Mouse (Mus musculus): ENCODE results near the gene Hook2. TPM values are rescaled to one million over a fixed set of nuclear protein-coding genes. Genes with fewer than 3 reads are reported as not detected.

Hook2 gene
- total RNA-seq (2021) = 1 to 10 TPM; 2.7 TPM
- long read RNA-seq, experiment 1, partial matches to known transcripts = 0 of 3 reads
- long read RNA-seq, experiment 1, other reads (novel, unspliced or antisense) = 2 of 3 reads
- long read RNA-seq, experiment 2, partial matches to known transcripts = 0 of 2 reads
- long read RNA-seq, experiment 2, other reads (novel, unspliced or antisense) = 1 of 2 reads

DNA sequence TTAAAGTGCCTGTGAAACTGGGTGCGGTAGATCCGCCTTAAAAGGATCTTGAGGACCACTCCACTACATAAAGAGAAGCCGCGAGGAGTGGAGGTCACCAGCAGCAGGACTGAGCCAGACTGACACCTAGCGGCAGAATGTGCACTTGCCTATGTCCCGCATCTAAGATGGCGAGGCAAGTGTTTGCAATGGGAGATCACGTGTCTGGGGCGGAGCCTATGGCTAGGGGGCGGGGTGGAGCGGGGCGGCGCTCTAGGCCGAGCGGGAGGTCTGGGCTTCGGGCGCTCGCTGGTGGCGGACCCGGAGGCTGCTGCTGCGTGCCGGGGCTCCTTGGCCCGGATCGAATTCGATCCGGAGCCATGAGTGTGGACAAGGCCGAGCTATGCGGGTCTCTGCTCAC, at the start of gene Hook2:
Gene Hook2 (plus strand): TSS at position 255 of the 400 bp plus-strand sequence.
- DNase-seq = peak; percentile 98 to 99

DNA sequence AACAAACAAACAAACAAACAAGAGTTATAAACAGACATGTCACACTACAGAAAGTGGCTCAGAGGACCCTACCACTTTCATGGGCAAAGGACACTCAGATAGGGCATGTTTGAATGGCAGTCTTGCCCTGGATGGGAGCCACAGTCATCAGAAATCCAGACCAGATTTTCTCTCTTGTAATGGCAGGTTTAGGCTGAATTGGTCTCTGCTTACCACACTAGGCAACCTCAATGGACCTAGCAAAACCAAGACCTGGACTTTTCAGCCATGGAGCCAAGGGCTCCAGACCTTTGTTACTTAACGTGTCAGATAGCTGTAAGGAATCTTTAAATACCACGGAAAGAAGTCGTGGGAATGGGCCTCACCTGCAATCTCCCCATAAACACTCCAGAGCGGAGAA, 46.7 kb upstream of the Hook2 start:
- no peak for DNase-seq

DNA sequence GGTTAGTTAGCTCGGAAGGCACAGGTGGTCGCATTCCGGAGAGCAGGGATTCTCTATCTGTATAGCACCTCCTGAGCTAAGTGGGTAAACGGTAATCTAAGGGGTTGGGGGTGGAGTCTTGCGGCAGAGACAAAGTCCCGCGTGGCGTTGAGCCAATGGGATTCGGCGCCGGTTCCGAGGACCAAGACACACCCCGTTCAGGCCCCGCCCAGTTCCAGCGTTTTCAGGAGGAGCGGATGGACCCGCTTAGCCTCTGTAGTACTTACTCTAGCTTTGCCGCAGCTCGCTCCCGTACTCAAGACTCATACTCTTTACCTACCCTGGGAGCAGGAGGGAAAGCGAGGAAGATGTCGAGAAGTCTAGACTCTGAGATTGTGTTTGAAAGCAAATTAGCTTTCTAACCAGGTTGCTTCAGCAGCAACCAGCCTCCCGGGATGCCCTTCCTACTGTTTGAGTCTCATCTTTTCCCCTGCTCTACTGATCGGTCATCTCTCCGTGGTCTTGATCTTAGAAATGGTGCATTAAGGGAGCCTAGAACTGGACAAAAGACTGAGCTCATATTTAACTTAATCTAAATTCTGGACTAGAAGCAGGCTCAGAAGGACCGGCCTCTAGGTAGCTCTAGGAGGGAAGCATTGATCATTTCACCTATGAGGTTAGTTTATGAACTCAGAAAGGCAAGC, 45.8 kb upstream of the Hook2 start:
- DNase-seq = peak; percentile 38

DNA sequence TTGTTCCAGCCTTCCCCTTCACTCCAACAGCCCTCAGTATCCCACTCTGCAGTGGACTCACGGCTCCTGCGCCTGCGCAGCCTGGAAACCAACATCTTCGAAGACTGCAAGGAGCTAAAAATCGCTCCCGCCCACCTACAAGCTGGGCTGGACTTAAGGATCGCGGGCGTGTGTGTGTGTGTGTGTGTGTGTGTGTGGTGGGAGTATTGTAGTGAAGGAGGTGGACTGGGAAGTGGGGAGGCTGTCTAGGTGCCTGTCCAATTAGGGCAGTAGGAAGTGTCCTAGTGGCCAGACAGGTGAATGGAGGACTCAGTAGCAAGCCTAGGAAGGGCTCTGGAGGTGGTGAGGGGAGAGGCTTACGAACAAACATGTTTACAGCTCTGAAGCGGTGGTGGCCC, 45.2 kb upstream of the Hook2 start:
- DNase-seq = no peak

DNA sequence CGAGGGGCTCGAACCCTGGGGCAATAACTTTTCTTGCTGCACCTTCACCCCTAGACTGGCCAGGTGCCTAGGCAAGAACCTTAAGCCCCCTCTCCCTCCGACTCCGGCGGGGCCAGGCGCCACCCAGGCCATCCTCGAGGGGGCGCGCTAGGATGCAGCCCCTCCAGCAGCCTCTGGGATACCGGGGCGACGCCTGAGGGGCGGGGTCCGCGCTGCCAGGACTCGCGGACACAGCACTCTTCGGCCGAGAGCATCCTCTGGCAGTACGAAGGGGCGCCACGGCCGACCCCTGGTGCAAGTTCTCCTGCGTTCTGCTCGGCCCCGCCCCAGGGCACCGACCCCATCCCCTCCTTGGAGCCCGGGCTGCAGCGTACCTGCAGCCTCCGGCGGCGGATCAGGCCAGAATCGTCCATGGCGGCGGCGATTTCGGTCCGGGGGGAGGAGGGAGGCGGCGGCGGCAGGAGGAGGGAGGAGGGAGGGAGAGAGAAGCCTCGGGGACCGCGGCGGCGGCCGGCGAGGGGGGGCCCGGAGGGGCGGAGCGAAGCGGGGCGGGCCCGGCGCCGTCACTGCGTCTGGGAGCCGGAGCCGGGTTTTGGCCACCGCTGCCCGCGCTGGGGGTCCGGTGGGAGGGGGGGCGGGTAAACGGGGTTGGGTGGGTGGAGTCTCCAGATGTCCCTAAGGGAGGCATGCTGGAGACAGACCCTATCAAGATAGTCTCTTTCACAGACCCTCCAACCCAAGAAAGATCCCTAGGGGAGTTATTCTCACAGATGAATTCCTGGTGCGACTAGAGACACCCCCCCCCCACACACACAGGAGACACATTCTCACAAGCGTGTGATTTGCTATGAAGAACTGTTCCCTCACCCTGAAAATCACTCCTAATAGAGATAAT, 44.5 kb upstream of the Hook2 start:
- DNase-seq = no peak

DNA sequence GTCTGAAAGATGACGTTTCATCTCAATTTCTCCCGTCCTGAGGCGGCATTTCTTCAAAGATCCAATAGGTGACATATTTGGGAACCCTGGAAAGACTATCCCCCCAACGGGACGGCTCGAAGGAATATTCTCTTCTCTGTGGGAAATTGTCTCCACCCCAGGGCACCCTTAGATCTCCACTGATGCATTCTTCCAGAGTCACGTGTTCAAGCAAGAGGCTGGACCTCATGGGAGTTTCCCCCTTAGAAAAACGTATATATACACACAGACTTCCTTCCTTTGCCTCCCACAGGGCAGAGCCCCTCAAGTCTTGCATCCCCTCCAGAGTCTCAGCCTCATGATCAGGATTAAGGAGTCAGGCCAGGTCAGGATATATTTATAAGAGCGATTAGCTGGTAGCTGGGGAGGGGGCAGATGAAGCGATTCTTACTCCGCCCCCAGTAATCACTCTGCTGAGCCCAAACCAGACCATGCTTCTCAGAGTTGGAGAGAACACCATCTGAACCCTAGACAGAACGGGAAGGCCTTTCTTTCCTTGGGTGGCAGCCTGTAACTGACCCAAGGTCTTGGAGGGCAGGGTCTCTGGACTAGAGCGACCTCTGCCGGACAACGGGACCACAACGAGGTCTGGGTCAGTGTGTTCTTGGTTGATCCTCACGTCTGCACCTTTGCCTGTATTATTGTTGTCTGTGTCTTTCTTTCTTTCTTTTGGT, 43.7 kb upstream of the Hook2 start, which contains the start of gene Rtbdn:
Gene Rtbdn (plus strand): TSS at position 464 of the 713 bp plus-strand sequence.
- DNase-seq = no peak

DNA sequence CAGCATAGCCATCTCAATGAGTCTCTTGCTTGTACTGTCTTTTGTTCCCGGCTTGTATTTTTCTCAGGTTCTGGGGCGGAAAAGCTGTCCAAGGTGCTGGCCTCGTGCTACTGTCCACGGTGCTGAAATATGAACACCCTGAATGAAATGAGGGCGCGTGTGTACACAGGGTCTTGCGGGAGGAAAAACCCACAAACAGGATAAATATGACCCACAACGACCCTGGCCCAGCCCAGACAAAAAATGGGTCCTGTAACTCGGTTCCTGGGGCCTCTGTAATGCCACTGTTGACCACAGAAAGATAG, 43.2 kb upstream of the Hook2 start:
- peak in 1 of 2 experiments; percentile 73 for DNase-seq

DNA sequence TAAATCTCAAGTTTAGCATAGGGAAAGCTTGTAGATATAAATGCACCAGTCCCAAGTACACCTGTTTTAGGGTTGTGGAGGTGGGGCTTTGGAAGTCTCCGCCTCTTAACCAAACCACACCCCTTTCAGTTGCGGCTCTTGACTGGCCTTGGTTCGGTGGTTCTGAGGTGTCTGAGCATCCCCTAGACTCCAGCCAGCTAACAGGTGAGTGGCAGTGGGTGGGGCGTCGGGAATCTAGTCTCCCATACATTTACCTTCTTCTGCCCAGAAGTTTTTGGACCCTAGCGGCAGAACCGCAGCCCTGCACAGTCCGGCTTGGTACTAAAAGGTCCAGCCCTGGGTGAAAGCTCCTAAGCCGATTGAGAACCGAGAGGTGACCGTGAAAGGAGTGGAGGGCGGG, 40.6 kb upstream of the Hook2 start:
- no peak for DNase-seq

DNA sequence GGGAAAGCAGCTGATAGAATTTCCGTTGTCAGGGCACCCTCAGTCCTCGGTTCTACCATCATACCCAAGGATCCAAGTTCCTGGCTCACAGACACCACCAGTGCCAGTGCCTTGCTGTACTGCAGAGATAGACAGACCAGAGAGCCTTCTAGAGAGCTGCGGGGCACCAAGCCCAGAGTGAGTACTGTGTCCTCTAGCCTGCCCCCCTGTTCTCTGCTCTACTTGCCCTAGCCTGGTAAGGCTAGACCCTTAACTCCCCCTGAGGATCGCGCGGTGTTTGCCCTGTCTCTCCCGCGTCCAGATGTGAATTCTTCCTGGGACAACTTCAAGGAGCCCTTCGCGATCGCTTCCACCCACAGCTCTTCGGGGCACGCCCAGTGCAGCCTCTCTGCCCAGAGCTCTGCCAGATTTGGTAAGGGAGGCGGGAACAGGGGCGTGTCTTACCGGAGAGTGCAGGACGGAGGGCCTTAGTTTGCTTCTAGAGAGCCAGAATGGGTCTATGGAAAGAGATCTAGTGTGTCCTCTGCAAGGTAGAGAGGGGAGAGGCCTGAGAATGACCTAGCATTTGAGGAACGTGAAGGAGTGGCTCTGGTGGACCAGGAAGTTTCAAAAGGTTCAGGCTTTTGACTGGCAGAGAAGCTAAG, 37.7 kb upstream of the Hook2 start:
- DNase-seq = peak; percentile 62 to 64

DNA sequence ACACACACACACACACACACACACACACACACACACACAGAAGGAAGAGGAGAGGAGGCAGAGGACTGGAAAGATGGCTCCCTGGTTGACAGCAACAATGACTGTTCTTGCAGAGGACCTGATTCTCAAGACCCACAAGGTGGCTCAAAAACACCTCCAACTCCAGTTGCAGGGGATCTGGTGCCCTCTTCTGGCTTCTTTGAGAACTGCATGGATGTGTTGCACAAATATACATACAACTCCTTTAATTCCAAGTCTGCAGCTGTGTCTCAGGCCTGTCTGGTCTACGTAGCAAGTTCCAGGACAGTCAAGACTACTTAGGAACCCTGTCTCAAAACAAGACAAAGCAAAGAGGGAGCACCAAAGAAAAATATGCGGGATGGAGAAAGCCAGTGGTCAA, 33.6 kb upstream of the Hook2 start:
- peak; percentile 41 to 82 for DNase-seq

DNA sequence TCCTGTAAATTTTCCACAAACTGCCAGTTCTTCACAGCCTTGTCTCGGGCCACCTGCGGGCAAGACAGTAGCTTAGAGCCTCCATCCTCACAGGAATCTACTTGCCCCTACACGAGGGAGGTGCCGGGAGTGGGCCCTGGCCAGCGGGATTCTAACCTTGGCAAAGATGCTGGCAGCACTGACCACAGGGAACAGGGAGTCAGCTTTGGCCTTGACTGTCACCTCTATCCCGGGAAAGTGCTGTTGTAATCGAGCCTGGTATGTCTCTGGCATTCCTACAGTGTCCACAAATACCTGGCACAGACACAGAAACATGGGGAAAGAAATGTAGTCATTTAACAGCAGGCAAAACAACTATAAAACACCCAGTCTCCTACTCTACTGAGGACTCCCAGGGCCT, 30.6 kb upstream of the Hook2 start:
- peak; percentile 45 to 66 for DNase-seq

DNA sequence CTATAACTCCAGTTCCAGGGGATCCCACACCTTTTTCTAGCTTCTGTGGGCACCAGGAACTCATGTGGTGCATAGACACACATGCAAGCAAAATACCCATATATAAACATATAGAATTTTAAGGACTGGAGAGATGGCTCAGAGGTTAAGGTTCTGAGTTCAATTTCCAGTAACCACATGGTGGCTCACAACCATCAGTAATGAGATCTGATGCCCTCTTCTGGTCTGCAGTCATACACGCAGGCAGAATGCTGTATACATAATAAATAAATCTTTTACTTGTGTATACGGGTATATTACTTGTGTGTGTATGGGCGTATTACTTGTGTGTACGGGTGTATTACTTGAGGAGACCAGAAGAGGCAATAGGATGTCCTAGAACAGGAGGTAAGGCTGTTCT, 26.5 kb upstream of the Hook2 start:
- no peak for DNase-seq

DNA sequence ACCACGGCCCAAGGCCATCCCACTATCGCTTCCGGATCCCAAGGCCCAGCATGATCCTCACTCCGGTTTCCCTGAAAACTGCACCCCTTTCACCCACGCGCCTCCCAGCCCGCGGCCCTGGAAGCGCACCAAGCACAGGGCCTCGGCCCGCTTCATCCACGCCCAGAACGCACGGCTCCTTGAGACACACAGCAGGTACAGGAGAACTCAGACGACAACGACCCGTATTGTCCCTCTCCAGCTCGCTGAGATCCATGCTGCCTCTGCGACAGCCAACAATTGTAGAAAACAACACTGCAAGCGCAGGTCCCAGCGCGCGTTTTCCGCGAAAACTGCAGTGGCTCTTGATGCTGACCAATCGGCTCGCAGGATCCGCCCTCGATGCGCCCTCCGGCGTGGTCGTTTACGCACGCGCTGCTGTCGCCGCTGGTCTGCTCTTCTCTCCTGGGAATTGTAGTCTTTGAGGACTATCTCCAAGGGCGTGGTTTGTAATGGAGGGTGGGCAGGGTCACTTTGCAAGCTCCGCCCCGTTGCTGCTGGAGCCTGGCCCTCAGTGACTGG, 24.6 kb upstream of the Hook2 start:
- peak; percentile 94 to 97 for DNase-seq

DNA sequence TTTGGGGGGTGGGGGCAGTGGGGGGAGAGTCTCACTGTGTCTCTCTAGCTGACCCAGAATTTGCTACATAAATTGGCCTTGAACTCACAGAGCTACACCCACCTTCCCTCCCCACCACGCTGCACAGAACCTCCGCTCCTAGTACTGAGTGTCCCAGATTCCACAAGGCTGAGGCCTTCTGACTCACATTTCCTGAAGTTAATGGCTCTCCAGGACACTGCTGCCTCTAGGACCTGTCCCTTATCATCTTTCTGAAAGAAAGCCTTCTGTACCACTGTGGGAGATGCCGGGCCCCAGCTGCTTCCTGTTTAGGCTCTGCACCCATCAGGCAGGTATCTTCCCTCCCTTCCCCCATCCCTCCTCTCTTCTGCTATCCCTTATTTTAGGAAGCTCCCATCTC, 23.8 kb upstream of the Hook2 start:
- peak in 1 of 2 experiments; percentile 18 for DNase-seq

DNA sequence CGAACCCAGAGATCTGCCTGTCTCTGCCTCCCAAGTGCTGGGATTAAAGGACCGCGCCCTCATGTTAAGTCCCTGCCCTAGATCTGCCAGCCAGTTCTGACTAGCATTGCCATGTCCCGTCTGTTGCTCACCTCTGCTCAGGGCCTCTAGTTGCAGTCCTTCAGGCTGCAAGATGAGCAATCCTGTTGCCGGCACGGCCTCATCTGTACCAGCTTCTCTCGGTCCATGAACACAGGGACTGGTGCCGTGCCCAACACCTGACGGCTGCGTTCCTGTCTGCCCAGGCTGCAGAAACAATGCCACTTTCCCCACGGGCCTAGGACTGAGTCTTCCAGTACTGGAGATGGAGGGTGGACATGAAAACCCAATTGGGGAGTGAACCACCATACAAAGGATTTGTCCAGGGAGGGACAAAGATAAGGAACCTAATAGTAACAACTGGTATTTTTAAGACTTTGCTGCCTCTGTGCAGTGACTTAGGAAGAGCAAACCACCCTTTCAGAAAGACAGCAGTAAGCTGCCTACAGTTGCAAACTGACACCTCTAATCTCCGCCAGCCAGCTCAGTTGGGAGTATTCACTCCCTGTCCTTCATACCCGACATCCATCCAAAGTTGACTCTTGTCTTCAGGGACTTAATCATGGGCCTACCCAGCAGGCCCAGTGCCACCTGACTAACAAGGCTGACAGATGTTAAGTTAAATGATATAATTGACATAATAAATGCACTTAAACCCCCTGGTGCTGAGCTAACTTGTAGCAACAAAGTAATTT, 22.7 kb upstream of the Hook2 start:
- peak in 1 of 2 experiments; percentile 12 for DNase-seq

DNA sequence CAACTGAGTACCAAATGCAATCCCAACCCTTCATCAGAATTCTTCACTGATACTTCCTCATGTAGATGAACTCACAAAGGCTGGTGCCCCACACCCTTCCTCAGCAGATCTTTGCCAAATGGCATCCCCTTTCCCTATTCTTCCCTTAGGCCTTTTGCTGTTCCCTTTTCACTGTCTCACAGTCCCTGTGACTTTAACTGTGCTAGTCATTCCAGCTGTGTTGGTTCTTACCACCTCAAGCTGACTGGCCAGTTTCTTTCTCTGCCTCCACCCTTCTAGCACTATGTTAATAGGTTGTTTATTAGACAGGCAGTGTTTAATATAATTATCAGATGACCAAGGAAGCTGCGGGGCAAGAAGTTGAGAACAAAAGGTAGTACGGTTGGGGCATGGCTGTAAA, 21.8 kb upstream of the Hook2 start:
- DNase-seq = peak; percentile 23 to 46

DNA sequence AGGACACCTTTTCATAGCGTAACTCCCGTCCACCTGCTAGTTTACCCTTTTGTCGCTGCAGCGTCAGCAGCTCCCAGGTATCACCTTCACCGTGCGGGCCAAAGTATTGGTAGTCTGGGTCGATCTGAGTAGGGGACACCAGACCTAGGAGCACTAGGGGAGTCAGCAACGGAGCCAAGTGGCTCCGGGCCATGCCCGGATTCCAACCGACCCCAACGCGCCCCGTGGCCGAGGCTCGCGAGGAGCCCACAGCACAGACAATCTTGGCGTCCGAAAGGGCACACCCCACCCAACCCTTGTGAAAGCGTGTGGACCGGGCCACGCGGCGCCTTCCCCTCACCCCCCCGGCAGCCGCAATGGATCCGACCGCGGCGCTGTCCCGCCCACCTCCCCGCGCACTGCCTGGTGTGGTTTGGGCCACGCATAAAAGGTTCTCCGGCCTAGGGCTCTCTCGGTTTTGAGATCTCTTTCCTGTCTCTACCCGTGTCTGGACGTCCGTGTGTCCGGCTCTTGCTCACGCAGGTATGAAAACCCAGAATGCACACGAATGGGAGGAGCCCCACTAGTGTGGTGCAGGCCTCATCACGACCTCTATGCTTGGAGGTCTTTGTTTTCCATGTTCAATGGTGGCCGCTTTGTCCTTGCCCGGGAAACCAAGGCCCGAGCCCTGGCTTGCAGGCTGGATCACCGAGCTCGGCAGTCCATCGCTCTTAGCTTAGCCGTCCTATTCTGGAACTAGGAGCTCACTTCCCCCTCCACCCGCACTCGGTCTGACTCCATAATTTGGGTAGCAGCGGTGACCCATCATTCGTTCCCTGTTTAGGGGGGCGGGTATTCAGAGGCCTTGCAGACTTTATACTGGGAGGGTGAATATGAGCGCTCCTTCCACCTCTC, 20.9 kb upstream of the Hook2 start, which contains the start of the genes Gm49661, Prdx2 and Rnaseh2a:
Gene Gm49661 (minus strand): TSS at position 193 of the 894 bp plus-strand sequence.
Gene Prdx2 (plus strand): TSS at position 347 of the 894 bp plus-strand sequence.
Gene Rnaseh2a (minus strand): TSS at position 527 of the 894 bp plus-strand sequence.
- peak; percentile 80 to 86 for DNase-seq

DNA sequence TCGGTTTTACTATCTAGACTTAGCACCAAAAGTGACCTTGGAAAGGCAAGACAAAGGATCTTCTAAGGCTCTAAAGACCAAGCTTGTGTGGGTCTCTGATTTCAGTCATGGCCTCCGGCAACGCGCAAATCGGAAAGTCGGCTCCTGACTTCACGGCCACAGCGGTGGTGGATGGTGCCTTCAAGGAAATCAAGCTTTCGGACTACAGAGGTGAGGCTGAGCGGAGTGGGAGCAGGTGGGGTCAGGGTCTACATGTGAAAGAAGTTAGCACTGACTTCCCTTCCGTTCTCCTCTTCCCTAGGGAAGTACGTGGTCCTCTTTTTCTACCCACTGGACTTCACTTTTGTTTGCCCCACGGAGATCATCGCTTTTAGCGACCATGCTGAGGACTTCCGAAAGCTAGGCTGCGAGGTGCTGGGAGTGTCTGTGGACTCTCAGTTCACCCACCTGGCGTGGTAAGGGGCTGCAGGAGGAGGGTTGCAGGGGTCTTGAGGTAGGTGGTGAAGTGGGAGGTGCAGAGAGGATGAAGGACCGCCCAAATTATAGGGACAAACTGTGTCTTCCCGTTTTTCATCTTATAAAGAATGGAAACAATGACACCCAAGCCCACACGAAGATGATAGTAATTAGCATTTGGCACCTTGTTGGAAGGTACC, 20.1 kb upstream of the Hook2 start:
- DNase-seq = no peak

DNA sequence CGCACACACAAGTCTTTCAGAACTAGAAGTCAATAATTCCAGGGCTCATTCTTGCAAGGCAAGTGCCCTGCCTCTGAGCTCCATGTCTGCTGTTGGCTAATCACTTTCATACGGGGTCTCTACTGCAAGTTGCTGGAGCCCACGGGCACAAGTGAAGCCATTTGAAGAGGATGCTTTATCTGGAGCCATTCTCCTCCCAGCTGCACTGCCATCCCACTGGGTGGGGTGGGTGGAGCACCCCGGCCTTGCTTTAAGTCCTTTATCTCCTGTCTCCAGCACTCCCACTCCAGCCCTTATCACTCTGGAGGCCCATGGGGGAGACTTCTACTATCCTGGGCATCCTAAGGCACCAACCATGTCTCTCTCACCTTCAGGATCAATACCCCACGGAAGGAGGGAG, 19.5 kb upstream of the Hook2 start:
- DNase-seq = no peak

Data from heart, adult 18-20 months (tissue).